Mouse (Mus musculus) ES-Bruce4 (cell line): ENCODE data around the gene Tsen54.

ENCODE experiments used
- CTCF ChIP-seq: IDR thresholded peaks from one replicate; pipeline ENCODE4 v1.8.1; 2011; ENCODE audit warnings: low read depth, low read length
- EP300 ChIP-seq: IDR thresholded peaks from 2 replicates; pipeline ENCODE4 v1.6.1; 2011; ENCODE audit warnings: low read depth, low read length; ENCODE audit not compliant: insufficient read depth
- POLR2A ChIP-seq: IDR thresholded peaks from one replicate; pipeline ENCODE4 v1.8.1; 2011; ENCODE audit warnings: low read length; ENCODE audit not compliant: insufficient read depth

DNA sequence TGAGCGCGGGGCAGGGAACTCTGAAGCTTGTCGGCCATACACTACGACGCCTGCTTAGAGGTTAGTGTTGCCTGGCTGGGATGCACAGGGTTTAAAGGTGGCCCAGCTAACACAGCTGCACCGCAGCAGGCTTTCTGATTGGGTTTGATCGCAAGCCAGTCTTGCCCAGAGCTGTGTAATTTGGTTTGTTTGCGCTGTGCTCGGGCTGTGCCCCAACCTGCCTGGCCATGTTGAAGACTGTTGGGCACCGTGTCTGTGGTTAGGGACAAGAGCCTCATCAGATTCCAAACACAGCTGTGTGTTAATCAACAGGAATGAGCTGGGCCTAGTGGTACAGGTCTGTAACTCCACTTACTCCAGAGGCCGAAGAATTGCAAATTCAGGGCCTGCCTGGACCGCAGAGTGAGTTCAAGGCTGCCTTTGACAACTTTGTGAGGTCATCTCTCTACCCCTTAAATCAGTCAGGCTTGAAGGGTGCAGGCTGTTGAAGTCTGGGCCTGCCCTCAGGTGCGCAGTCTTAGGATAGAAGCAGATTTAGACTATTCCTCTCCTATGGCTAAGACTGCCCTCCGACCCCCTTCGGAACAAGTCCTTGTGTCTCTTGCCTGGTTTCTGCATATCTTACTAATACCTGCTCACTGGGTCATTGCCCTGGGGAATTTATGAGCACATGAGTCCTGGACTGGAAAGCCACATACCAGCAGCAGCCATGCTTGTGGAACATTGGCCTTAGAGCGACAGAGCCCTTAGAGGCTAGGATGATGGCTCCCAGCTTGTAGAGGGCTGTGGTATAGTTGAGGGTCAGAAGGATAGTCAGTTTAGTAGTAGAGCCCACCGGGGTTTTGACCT lies 36.8 kb upstream of the Tsen54 start:
- TF ChIP-seq CTCF (no peak), EP300 (no peak), POLR2A (no peak)
